Mouse (Mus musculus) intestine, postnatal 0 days (tissue): ENCODE results near the gene Smpx. TPM values are rescaled to one million over a fixed set of nuclear protein-coding genes. Genes with fewer than 3 reads are reported as not detected.
A peak's percentile ranks its signal among the peaks of the same experiment; 100 is the strongest.

Source experiments
- ATAC-seq: fragments of 200-750 bp; cut with Nextera tagmentation; 2 replicates; pipeline ENCODE4 v1.8.0; 2017; ENCODE audit warnings: mild to moderate bottlenecking, moderate TSS enrichment, moderate library complexity
- H3K27ac ChIP-seq: fragments of 300-500 bp; sonication (generic); 2 replicates; pipeline ENCODE4 v1.5.1; 2014; ENCODE audit warnings: mild to moderate bottlenecking, low read depth, low read length, moderate library complexity
- H3K27me3 ChIP-seq: fragments of 300-500 bp; sonication (generic); replicated peaks from 2 replicates; pipeline ENCODE4 v1.6.1; 2014; ENCODE audit warnings: low read length, mixed read lengths; ENCODE audit not compliant: control insufficient read depth, insufficient read depth
- H3K36me3 ChIP-seq: fragments of 300-500 bp; sonication (generic); 2 replicates; pipeline ENCODE4 v1.6.1; 2014; ENCODE audit warnings: mild to moderate bottlenecking, moderate library complexity; ENCODE audit not compliant: control insufficient read depth, insufficient read depth
- H3K4me1 ChIP-seq: fragments of 300-500 bp; sonication (generic); replicated peaks from 2 replicates; pipeline ENCODE4 v1.6.1; 2014; ENCODE audit warnings: antibody characterized with exemption, low read length, mixed read lengths; ENCODE audit not compliant: control insufficient read depth, insufficient read depth
- H3K4me2 ChIP-seq: fragments of 300-500 bp; sonication (generic); replicated peaks from 2 replicates; pipeline ENCODE4 v1.6.1; 2014; ENCODE audit warnings: low read depth, mild to moderate bottlenecking, moderate library complexity
- H3K4me3 ChIP-seq: fragments of 300-500 bp; sonication (generic); 2 replicates; pipeline ENCODE4 v1.5.1; 2014; ENCODE audit warnings: low read depth, low read length
- H3K9ac ChIP-seq: fragments of 300-500 bp; sonication (generic); 2 replicates; pipeline ENCODE4 v1.6.1; 2014; ENCODE audit warnings: mild to moderate bottlenecking, low read depth, low read length
- H3K9me3 ChIP-seq: fragments of 300-500 bp; sonication (generic); 2 replicates; pipeline ENCODE4 v1.6.1; 2016; ENCODE audit warnings: mixed run types; ENCODE audit not compliant: control insufficient read depth
- CTCF ChIP-seq: sonication (generic); IDR thresholded peaks from 2 replicates; pipeline ENCODE4 v1.5.1; 2016; ENCODE audit warnings: low read depth, mild to moderate bottlenecking, control low read depth, antibody characterized with exemption, moderate library complexity
- WGBS: fragments of 180-500 bp; shearing (Covaris S2); extraction: QIAGEN DNeasy Blood & Tissue Kit; methylation state at CpG from one replicate; pipeline ENCODE4 v1.1.7; 2014; 5-methylcytosine and 5-hydroxymethylcytosine counted together
- polyA plus RNA-seq: library from polyadenylated mRNA; unstranded; fragments of >200 nt; fragmentation: Nextera tagmentation; extraction: Ambion mirVana; gene quantifications from 2 replicates; pipeline ENCODE4 v1.2.1, GENCODE M21; 2015

Smpx gene
- polyA plus RNA-seq, 1 experiment from 2014 or later: 5.1 TPM

- H3K36me3 ChIP-seq: no peaks in the 10 kb centered on the region
- H3K4me2 ChIP-seq: no peak overlapping the region
- no peaks in the 10 kb centered on the region for H3K4me1 ChIP-seq
- H3K27ac ChIP-seq: no peak overlapping the region
- H3K9ac ChIP-seq: no peak overlapping the region
- H3K4me3 ChIP-seq: no peak overlapping the region
- 77% methylated on average over 5 of the region's 5 CpGs for WGBS
- H3K27me3 ChIP-seq: no peaks in the 10 kb centered on the region
- no peak for TF ChIP-seq CTCF
- no peak for ATAC-seq
- no peaks in the 10 kb centered on the region for H3K9me3 ChIP-seq
These were observed 1.0 kb upstream of the Smpx start for GRCm38 (mm10) chrX:157697591-157698135.

- ATAC-seq: no peak
- no peaks in the 10 kb centered on the region for H3K9me3 ChIP-seq
- 77% methylated on average over 2 of the region's 2 CpGs for WGBS
- H3K9ac ChIP-seq: no peak overlapping the region
- TF ChIP-seq CTCF: no peak
- no peaks in the 10 kb centered on the region for H3K36me3 ChIP-seq
- H3K27ac ChIP-seq: no peak overlapping the region
- H3K4me2 ChIP-seq: no peak overlapping the region
- no peak overlapping the region for H3K4me3 ChIP-seq
- no peaks in the 10 kb centered on the region for H3K4me1 ChIP-seq
- H3K27me3 ChIP-seq: no peaks in the 10 kb centered on the region
These were observed 8.5 kb downstream of the Smpx start for GRCm38 (mm10) chrX:157707236-157707635.

- 44% methylated on average over 4 of the region's 4 CpGs for WGBS
- no peak for ATAC-seq
- no peak overlapping the region for H3K27ac ChIP-seq
- no peak for TF ChIP-seq CTCF
- H3K9ac ChIP-seq: no peak overlapping the region
- H3K4me1 ChIP-seq: no peaks in the 10 kb centered on the region
- H3K4me3 ChIP-seq: no peak overlapping the region
- no peaks in the 10 kb centered on the region for H3K27me3 ChIP-seq
- H3K36me3 ChIP-seq: no peaks in the 10 kb centered on the region
- H3K4me2 ChIP-seq: no peak overlapping the region
- no peaks in the 10 kb centered on the region for H3K9me3 ChIP-seq
These were observed 10.0 kb downstream of the Smpx start for GRCm38 (mm10) chrX:157708616-157709280.

GRCm38 (mm10) chrX:157719907-157720306, 21.2 kb downstream of the Smpx start:
- H3K27ac ChIP-seq: no peak overlapping the region
- no peaks in the 10 kb centered on the region for H3K36me3 ChIP-seq
- no peak overlapping the region for H3K9ac ChIP-seq
- H3K4me1 ChIP-seq: no peaks in the 10 kb centered on the region
- H3K9me3 ChIP-seq: no peaks in the 10 kb centered on the region
- ATAC-seq: no peak
- no peaks in the 10 kb centered on the region for H3K27me3 ChIP-seq
- H3K4me2 ChIP-seq: no peak overlapping the region
- no peak for TF ChIP-seq CTCF
- H3K4me3 ChIP-seq: no peak overlapping the region
- 65% methylated on average over 3 of the region's 3 CpGs for WGBS

- Histone ChIP-seq H3K27ac (no peak overlapping the region), H3K27me3 (no peaks in the 10 kb centered on the region), H3K9ac (no peak overlapping the region), H3K36me3 (no peaks in the 10 kb centered on the region), H3K9me3 (no peaks in the 10 kb centered on the region), H3K4me1 (no peaks in the 10 kb centered on the region), H3K4me2 (no peak overlapping the region), H3K4me3 (no peak overlapping the region)
- no peak for ATAC-seq
- no peak for TF ChIP-seq CTCF
- WGBS: 59% methylated on average over 7 of the region's 7 CpGs
These were observed 32.1 kb downstream of the Smpx start for GRCm38 (mm10) chrX:157730622-157731341.

GRCm38 (mm10) chrX:157731658-157732314, 33.1 kb downstream of the Smpx start:
- no peak overlapping the region; the same call in 1 of the 2 replicates for H3K4me2 ChIP-seq
- H3K27ac ChIP-seq: no peak overlapping the region
- WGBS: 33% methylated on average over 9 of the region's 9 CpGs
- no peaks in the 10 kb centered on the region for H3K27me3 ChIP-seq
- H3K4me1 ChIP-seq: no peaks in the 10 kb centered on the region
- TF ChIP-seq CTCF: peak; percentile 70
- ATAC-seq: 0 out of 2 replicates have a peak, but pooled peaks have one; percentile 13
- H3K9me3 ChIP-seq: no peaks in the 10 kb centered on the region
- no peak overlapping the region for H3K9ac ChIP-seq
- no peaks in the 10 kb centered on the region for H3K36me3 ChIP-seq
- no peak overlapping the region for H3K4me3 ChIP-seq
